Mouse (Mus musculus): ENCODE measurements around the gene Sap30bp.

The Sap30bp gene

DNA sequence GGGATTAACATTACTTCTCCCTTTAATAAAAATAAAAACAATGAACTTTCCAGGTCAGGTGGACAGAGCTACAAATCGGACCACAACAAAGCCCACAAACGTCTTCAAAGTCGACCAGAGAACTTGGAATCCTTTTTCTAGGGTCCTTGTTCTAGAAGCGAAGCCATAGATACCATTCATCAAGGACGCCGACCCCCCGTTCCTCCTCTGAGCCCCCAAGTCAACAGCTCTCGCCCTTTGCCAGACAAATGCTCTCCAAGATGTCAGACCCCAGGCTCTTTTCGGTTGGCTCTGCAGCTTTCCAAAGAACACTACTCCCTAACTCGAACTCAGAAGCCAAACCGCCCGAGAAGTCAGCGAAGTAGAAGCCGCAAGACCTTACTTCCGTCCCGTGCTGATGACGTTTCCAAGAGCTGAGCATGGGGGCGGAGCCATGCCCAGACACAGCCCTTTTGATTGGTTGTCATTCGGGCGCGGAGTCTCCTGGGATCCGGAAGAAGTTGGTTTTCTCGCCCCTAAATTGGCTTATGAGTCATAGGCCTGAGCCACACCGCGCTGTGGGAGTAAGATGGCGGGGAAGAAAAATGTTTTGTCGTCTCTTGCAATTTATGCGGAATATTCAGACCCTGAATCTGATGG, at the start of gene Sap30bp, which contains the start of gene Recql5:
Gene Sap30bp (plus strand): TSS at position 175 of the 639 bp plus-strand sequence.
Gene Recql5 (minus strand): TSS at position 370 of the 639 bp plus-strand sequence.
- DNase-seq (ENCODE audit: low read depth) = peak; percentile 99

DNA sequence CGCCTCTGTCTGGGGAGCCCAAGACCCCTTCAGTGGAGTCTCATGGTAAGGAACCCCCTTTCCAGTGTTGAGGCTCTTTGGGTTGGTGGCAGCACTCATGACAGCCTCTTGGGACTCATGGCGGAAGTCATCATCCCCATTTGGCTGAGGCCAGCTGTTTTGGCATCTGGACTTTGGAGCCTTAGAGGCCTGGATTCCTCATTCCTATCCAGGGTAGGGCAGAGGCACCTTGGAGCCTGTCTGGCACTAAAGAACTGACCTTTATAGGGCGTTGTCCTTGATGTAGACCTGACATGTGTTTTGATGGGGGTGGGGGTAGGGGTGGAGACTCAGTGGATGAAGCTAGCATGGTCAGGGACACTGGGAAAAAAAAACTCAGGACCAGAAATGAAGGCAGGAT, 48.7 kb upstream of the Sap30bp start:
- DNase-seq (ENCODE audit: low read depth) = no peak

DNA sequence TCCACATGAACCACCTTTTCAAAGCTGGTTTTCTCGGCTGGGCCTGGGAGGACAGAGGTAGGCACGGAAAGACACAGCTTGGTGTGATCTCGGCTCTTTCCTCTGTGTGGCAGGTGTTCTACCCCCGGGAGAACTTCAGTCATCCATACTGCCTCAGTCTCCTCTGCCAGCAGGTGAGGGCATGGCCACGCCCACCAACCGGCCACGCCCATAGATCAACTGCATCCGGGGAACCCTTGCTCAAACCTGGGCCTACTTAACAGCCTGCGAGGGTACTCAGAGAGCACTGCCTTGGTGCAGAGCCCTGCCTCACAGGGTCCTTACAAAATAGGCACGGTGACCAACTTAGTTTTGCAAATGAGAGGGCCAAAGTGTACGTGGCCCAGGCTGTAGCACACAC, 47.8 kb upstream of the Sap30bp start:
- DNase-seq (ENCODE audit: low read depth) = no peak

DNA sequence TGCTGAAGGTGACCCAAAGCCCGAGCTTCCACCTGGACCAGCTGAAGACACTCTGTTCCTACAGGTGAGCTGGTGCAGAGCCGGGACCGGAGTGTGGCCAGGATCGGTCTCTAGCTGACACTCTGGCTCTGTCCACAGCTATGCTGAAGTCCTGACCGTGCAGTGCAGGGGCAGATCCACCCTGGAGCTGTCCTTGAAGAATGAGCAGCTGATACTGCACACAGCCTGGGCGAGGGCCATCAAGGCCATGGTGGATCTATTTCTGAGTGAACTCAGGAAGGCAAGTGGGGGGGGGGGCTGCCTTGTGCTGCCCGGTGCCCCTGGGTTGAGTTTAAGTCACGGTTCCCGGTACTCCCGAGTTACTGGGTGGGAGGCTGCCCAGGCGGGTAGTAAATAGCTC, 46.6 kb upstream of the Sap30bp start:
- no peak for DNase-seq (ENCODE audit: low read depth)

- no peak for DNase-seq (ENCODE audit: low read depth)
Observed at GRCm38 (mm10) chr11:115888020-115888419, 45.1 kb upstream of the Sap30bp start.

GRCm38 (mm10) chr11:115889159-115889558, 43.9 kb upstream of the Sap30bp start:
- DNase-seq (ENCODE audit: low read depth) = no peak

- no peak for DNase-seq (ENCODE audit: low read depth)
Observed at GRCm38 (mm10) chr11:115892213-115892612, 40.9 kb upstream of the Sap30bp start.

GRCm38 (mm10) chr11:115893071-115893470, 40.0 kb upstream of the Sap30bp start:
- no peak for DNase-seq (ENCODE audit: low read depth)

- DNase-seq (ENCODE audit: low read depth) = peak; percentile 38
Observed at GRCm38 (mm10) chr11:115894755-115895520, 38.1 kb upstream of the Sap30bp start.

DNA sequence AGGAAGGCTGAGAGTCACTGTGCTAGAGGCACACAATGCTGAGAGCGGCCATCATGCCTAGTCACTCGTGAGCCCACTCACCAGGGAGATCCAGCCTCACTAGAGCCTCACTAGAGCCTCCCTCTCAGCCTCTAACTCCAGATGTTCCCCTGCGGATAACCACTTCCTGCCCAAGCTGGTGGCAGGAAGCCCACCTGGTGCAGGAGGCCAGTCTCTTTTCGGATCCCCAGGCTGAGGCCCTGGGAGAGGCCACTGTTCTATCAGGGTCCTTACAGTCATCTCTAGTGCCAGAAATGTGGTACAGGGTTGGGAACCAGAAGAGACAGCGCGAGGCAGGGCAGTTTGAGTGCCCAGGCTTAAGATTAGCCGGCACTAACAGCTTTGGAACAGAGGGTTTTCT, 34.6 kb upstream of the Sap30bp start:
- peak; percentile 47 for DNase-seq (ENCODE audit: low read depth)

DNA sequence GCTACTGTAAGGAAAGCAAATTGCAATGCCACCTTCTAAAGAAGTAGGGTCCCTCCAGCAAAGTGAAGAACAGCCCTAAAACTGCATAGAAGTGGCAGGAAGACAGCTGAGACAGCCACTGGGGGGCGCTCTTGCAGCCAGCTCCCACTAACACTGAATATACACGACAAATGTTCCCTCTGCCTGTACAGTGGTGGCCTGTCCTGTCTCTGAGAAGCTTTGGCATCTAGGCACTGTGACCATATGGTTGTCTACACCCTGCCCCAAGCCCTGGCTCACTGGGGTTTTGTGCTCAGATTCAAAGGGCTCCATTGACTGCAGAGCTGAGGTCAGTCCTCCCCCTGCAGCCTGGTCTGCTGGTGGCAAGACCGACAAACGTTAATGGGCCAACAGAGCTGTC, 34.2 kb upstream of the Sap30bp start:
- peak; percentile 57 for DNase-seq (ENCODE audit: low read depth)

GRCm38 (mm10) chr11:115899486-115900266, 33.4 kb upstream of the Sap30bp start, which contains the start of gene Smim5:
Gene Smim5, plus strand, starts transcription at chr11:115899966.
- DNase-seq (ENCODE audit: low read depth) = peak; percentile 79

DNA sequence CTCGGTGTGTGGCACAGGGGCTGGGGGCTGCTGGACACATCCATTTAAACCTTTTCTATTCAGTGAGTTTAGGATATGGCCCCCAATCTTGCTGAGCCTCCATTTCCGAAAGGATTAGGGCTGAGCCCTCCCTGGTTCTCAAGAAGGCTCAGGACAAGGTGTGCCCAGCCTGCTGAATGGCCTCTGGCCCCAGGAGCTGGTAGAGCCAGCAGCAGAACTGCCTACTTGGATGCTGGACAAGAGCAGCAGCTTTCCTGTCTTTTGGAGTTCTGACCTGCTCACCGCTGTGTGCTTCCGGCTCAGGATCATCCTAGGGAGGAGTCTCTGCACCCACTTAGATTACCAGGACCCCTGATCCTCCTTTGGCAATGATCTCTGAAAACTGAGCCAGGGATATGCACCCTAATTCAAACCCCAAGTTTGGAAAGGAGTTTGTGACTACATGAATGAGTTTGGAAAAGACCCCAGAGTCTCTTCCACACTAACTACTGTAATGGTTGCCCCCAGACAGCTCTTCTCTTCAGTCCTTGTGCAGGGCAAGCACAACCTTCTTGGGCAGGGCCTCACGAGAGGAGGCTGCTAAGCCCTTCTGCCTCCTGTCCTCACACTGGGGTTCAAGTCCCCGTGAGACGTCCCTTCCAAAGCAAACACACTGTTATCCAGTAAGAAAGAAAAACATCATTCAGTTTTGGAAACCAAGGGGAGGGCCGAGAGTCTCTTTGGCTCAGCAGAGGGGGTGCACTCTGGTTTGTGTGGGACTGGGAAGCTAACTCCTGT, 32.3 kb upstream of the Sap30bp start:
- no peak for DNase-seq (ENCODE audit: low read depth)

DNA sequence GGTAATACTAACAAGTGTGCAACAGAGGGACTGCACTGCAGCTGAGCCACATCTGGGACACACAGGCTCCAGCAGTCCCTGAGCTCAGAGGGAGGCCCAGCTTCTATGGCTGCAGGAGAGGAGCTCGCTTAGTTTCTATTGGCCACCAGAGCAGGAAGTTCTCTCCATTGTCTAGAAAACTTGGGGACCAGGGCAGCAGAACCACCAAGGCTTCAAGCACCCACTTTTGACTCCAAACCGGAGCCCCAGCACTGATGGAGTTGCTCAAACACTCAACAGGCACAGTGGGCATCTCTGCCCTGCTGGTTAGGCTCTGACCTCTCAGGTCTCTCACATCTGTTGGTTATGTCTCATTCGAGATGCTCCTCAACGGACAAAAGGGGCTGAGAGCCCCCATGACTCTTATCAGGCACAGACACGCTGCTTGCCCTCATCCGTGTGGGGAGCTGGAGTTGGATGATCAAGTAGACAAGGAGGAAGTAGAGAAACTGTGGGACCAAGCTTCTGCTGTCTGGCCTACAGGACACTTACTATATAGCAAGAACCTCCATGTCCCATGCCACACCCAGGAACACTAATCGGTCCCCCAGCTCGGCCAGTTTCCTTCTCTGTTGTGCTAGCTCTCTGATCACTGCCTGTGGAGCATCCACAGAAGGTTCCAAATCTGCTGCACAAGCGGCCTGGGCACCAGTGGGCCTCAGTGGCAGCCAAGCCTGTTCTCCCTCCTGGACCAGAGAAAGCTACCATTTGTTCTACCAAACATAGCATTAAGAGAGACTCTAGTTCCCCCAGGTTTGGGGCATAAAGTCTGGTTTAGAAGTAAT, 31.5 kb upstream of the Sap30bp start:
- DNase-seq (ENCODE audit: low read depth) = peak; percentile 23

DNA sequence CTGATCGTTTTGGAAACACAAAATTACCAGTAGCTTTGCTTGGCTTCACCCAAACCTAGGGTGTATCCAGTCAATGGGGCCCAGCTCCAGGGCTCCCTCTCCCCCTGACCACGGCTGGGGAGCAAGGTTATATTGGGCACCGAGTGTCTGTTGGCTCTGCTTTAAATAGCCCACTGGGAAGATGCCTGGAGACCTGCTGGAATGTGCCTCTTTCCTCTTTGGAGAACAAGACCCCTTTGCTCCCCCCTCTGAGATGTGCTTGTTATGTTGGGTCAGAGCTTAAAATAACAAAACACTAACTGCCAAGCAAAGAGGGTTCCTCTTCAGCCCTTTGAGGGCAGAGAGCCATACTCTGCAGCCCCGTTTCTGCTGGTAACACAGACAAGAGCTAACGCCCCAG, 30.9 kb upstream of the Sap30bp start:
- no peak for DNase-seq (ENCODE audit: low read depth)

- peak; percentile 77 for DNase-seq (ENCODE audit: low read depth)
Observed at GRCm38 (mm10) chr11:115902831-115903230, 30.3 kb upstream of the Sap30bp start.

GRCm38 (mm10) chr11:115903384-115904230, 29.5 kb upstream of the Sap30bp start:
- no peak for DNase-seq (ENCODE audit: low read depth)

DNA sequence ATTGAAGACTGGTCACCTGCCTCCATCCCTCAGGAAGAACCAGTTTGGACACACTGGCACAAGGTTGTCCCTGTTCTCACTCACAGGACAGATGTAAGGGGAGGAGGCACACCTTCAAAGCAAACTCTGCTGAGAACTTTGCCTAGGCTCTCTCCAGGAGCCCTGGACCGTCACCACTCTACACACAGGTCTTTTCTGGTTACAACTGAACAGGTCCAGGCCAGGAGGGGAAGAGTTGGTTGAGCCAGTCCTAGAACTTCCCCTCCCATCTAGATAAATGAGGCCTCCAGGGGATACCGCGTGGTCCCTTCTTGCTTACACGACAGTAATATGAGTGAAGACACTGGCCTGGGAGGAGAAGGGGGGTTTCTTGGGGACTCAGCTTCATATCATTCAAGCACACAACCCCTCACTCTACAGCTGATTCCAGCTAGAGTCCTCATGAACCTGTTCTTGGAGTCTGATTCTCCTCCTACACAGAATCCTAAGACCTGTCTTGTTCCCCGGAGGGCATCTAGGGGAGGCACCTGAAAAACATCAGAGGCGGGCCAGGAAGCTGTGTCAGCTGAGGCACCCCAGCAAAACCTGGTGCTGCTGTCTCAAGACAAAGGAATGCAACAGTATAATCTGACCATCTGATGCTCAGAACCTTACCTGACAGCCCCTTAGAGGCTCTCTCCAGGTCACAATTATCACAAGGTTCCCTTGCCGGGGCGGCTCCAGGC, 28.7 kb upstream of the Sap30bp start:
- no peak for DNase-seq (ENCODE audit: low read depth)
